Mouse (Mus musculus): Measurements from ENCODE around the gene Fam208b.

GRCm38 (mm10) chr13:3632551-3632950 is 21.6 kb upstream of the Fam208b start:
- TF ChIP-seq E2F4 (IDR thresholded peaks at IDR 0.05; ENCODE audit: insufficient read depth): no peak
- TF ChIP-seq POLR2A (IDR thresholded peaks at IDR 0.05; ENCODE audit: insufficient read length, low read depth): no peak
- TF ChIP-seq MAX (IDR thresholded peaks at IDR 0.05; ENCODE audit: low read depth): no peak
- no peak for TF ChIP-seq CEBPB (IDR thresholded peaks at IDR 0.05; ENCODE audit: insufficient read depth, poor library complexity, severe bottlenecking)
- no peak for TF ChIP-seq MYOD1 (IDR thresholded peaks at IDR 0.05; ENCODE audit: control insufficient read depth in 1 of 3, insufficient read length in 2 of 3, low read depth in 2 of 3)
- TF ChIP-seq MYOG (IDR thresholded peaks at IDR 0.05; ENCODE audit: control insufficient read depth in 1 of 3, insufficient read depth in 1 of 3, insufficient read length in 2 of 3, low read depth in 2 of 3): no peak

All from myocyte (in vitro differentiated cells).